ENCODE assay signal across 8 mouse cellular contexts in genomic region chr10:37078439-37078838, GRCm38 (mm10).
A peak's percentile ranks its signal among the peaks of the same experiment; 100 is the strongest.
DNase-seq lines count a peak whose midpoint lies in the region; ATAC-seq lines count a peak whose summit lies in the region.

No protein-coding gene starts in this region.

- no peaks in the 10 kb centered on the region for H3K27me3 ChIP-seq in embryonic facial prominence, embryonic 11.5 days (ENCODE audit: control insufficient read depth, insufficient read depth, low read length)
- H3K27me3 ChIP-seq in intestine, embryonic 15.5 days (replicated peaks) = no peaks in the 10 kb centered on the region

- H3K9me3 ChIP-seq in embryonic facial prominence, embryonic 11.5 days (replicated peaks; ENCODE audit: control insufficient read depth, low read length) = no peaks in the 10 kb centered on the region
- H3K9me3 ChIP-seq in intestine, embryonic 15.5 days = no peaks in the 10 kb centered on the region

- WGBS in embryonic facial prominence, embryonic 11.5 days = 31% methylated on average over 5 of the region's 5 CpGs
- WGBS in intestine, embryonic 15.5 days = 32% methylated on average over 5 of the region's 5 CpGs

- H3K4me2 ChIP-seq in embryonic facial prominence, embryonic 11.5 days (ENCODE audit: low read depth, low read length) = no peak overlapping the region
- no peak overlapping the region for H3K4me2 ChIP-seq in intestine, embryonic 15.5 days (replicated peaks)

- intact Hi-C loops in left cerebral cortex, postnatal 10 days (cut with DNase I) = no loop called here

- no peak overlapping the region for H3K9ac ChIP-seq in embryonic facial prominence, embryonic 11.5 days (replicated peaks; ENCODE audit: low read length)
- no peak overlapping the region for H3K9ac ChIP-seq in intestine, embryonic 15.5 days

- 0 out of 2 replicates have a peak, but pooled peaks have one; percentile 70 for ATAC-seq in embryonic facial prominence, embryonic 11.5 days (replicated peaks; ENCODE audit: insufficient number of reproducible peaks, low FRiP score, low TSS enrichment, low read depth)
- ATAC-seq in intestine, embryonic 15.5 days = peak; percentile 86

- H3K36me3 ChIP-seq in embryonic facial prominence, embryonic 11.5 days (replicated peaks; ENCODE audit: control insufficient read depth, insufficient read depth, low read depth, low read length) = no peaks in the 10 kb centered on the region
- H3K36me3 ChIP-seq in intestine, embryonic 15.5 days = no peaks in the 10 kb centered on the region

- H3K4me3 ChIP-seq in embryonic facial prominence, embryonic 11.5 days (ENCODE audit: low read depth, low read length) = no peak overlapping the region
- no peak overlapping the region for H3K4me3 ChIP-seq in intestine, embryonic 15.5 days (replicated peaks)

- no peak overlapping the region for H3K27ac ChIP-seq in embryonic facial prominence, embryonic 11.5 days (replicated peaks; ENCODE audit: low read depth, low read length)
- no peak overlapping the region for H3K27ac ChIP-seq in intestine, embryonic 15.5 days

- DNase-seq in adrenal gland, postnatal 25 days = peak; percentile 83
- peak; percentile 62 for DNase-seq in embryonic facial prominence, embryonic 11.5 days (ENCODE audit: low spot score)
- peak; percentile 46 to 75 for DNase-seq in gastrocnemius, postnatal 4 days (ENCODE audit: low spot score in 2 of 2)
- DNase-seq in left cerebral cortex, postnatal 10 days (ENCODE audit: extremely low spot score in 1 of 2, low spot score in 2 of 2) = peak; percentile 50 to 91
- peak; percentile 65 for DNase-seq in mesoderm, embryonic 11.5 days (ENCODE audit: low read depth, low spot score)
- peak; percentile 90 for DNase-seq in skeletal muscle tissue, adult 2 months (ENCODE audit: low read depth, low spot score)
- DNase-seq in thymus, postnatal 0 days (ENCODE audit: low spot score) = no peak

- no peaks in the 10 kb centered on the region for H3K4me1 ChIP-seq in embryonic facial prominence, embryonic 11.5 days (ENCODE audit: control insufficient read depth, insufficient read depth, low read length)
- H3K4me1 ChIP-seq in intestine, embryonic 15.5 days (replicated peaks) = no peaks in the 10 kb centered on the region
